Mouse (Mus musculus) 416B (cell line): Measurements from ENCODE around the gene Gm2056.
"Not testable (repeated sequence)": the region's sequence is repeated elsewhere in the genome, so short reads cannot be mapped to it uniquely, and the experiment has no call there.

ENCODE experiments used
- DNase-seq: peaks from one replicate; pipeline ENCODE4 v3.0.0; 2011; ENCODE audit warnings: low read depth

Gene Gm2056

DNA sequence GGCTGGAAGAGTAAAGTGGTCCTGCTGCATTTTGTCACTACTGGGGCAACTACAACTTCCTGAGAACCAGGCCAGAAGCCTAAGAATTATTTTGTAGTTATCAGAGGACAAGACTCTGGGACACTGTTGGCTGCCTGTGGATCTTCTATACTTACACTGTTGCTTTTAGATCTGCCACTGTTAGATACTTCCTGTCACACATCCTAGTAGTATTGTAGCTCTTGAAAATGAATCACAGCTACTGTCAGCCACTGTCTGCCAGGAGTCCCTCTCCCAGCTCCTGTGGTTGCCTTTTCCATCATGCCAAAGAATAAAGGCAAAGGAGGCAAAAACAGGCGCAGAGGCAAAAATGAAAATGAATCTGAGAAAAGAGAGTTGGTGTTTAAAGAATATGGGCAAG is at the start of gene Gm2056:
Gm2056 (plus strand) TSS at position 301 of the 400 bp plus-strand sequence.
- DNase-seq: not testable (repeated sequence)

DNA sequence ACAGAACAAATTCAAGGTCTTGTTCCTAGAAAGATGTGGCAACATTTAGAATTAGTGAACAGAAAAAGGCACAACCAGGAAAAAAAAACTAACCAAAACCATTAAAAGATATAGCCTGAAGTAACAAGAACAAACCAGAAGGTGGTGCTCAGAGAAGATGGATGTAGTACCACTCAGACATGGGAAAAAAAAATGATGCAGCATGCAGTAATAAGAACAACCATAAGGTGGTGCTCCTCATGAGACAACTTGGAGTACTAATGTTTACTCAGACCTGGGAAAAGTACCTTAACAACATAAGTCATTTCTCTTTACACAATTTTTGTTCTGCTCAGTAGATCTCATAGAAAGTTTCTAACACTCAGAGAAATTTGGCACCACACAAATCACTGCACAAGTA is 42.8 kb upstream of the Gm2056 start:
- DNase-seq: peak; percentile 6

DNA sequence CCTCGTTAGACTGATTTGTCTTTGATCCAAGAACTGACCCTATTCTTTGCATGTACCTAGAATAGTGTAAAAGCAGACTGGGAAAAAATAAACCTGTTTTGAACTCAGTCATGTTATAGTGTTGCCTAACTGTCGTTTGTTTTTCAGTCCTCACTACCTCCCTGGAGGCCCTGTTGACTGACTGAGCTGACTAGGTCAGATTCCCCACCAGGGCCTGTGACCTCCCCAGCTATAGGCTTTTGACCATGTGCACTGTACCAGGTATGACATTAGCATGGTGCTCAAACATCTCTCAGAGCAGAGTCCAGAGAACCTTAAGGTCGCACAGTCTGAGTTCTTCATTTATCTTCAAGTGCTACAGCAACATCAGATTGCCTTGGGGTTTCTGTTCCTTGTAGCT is 22.7 kb upstream of the Gm2056 start:
- DNase-seq: not testable (repeated sequence)

DNA sequence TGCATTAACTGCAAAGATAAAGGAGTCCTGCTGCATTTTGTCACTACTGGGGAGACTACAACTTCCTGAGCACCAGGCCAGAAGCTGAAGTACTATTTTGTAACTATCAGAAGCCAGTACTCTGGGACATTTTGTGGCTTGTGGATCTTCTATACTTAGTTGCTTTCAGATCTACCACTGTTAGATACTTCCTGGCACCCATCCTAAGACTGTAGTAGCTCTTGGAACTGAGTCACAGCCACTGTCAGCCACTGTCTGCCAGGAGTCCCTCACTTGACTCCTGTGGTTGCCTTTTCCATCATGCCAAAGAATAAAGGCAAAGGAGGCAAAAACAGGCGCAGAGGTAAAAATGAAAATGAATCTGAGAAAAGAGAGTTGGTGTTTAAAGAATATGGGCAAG is 15.3 kb upstream of the Gm2056 start, which contains the start of gene Gm2075:
Gm2075 (plus strand) TSS at position 301 of the 400 bp plus-strand sequence.
- not testable (repeated sequence) for DNase-seq

DNA sequence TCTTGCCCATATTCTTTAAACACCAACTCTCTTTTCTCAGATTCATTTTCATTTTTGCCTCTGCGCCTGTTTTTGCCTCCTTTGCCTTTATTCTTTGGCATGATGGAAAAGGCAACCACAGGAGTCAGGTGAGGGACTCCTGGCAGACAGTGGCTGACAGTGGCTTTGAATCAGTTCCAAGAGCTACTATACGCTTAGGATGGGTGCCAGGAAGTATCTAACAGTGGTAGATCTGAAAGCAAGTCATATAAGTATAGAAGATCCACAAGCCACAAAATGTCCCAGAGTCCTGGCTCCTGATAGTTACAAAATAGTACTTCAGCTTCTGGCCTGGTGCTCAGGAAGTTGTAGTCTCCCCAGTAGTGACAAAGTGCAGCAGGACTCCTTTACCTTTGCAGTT is 8.1 kb upstream of the Gm2056 start, which contains the start of gene Gm6803:
Gm6803 (minus strand) TSS at position 101 of the 400 bp plus-strand sequence.
- DNase-seq: not testable (repeated sequence)

DNA sequence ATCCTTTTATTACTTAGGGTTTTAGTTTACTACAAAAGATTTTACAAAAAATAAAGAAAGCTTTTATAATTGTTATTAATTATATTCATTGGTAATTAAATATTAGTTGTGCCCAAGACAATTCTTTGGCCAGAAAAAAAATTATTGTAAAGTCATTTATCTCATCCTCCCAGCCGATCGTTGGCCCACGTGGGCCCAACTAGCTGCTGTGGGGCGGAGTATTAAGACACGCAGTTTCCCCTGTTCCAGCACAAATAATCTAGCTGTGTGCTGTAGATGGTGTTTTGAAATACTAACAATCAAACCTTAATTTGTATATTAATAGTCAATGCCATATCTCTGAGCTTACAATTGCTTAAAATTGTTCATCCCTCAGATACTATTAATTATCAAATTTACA is 5.4 kb downstream of the Gm2056 start:
- DNase-seq: not testable (repeated sequence)

DNA sequence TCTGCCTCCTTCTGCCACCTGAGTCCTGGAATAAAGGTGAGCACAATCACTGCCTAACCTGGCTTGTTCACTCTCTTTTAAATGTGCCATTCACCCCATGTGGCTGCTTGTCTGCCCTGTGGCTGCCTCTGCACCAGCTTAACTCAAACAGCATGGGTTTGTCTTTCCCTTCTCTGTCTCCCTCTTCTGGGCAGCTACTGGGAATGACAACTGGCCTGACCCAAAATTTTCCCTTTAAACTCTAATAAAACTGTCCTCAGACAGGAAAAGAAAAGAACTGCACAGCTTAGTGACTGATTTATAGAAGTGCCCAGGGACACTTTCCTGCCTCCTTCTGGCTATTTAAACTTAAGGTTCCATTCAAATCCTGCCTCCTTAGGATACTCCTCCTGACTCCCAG is 12.3 kb downstream of the Gm2056 start:
- not testable (repeated sequence) for DNase-seq

DNA sequence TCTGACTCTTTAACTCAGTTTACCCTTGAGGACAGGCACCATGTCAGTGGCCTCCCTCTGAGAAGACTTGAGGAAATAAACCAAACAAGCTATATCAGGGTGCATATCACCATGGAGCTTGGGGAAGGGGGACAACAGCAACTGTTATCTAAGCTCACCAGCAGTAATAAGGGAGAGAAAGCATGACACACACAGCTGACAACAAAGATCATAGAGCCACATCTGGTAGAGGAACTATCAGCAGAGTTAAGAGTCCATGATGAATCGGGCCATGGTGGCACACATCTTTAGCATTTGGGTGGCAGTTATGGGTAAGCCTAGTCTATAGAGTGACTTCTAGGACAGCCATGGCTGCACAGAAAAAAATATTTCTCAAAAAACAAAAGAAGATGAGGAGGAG is 12.9 kb downstream of the Gm2056 start:
- DNase-seq: not testable (repeated sequence)

DNA sequence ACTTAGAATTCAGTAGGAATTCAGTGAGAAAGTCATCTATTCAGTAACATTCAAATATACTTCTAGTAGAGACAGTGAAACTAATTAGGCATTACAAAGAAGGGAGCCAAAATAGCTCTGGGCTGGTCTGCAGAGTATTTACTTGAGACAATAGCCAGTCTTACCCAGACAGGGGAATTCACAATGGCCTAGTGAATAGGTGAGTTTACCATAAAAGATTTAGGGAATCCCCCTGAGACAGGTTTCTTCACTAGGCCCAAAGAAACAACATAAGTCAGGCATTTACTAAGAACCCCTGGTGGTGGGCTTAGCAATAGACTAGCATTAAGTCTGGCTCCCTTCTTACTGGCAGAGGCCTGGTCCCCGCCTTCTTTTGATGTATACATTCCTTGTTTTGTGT is 18.4 kb downstream of the Gm2056 start:
- not testable (repeated sequence) for DNase-seq
